Mouse (Mus musculus) left cerebral cortex, adult 6 months (tissue): ENCODE data around the gene Mettl3. TPM values are rescaled to one million over a fixed set of nuclear protein-coding genes. Genes with fewer than 3 reads are reported as not detected.

Experiments used
- long read RNA-seq, 2 experiments: library from polyadenylated mRNA; unstranded; transcript quantifications; one replicate each; pipeline ENCODE4 v2.0.0; 2019 to 2020
- polyA plus RNA-seq: library from polyadenylated mRNA; unstranded; fragments of <200 nt; fragmentation: Nextera tagmentation; gene quantifications from 2 replicates; pipeline ENCODE4 v1.2.3, GENCODE M21; 2021

Mettl3 gene
- polyA plus RNA-seq: 20.1 and 20.4 TPM in 2 replicates
- long read RNA-seq, experiment 1, transcript Mettl3-201 (11 exons, 2,025 nt): major isoform, 72 of 123 reads
- long read RNA-seq, experiment 1, partial matches to known transcripts: 15 of 123 reads
- long read RNA-seq, experiment 1, other reads (novel, unspliced or antisense): 30 of 123 reads
- long read RNA-seq, experiment 2, transcript Mettl3-201 (11 exons, 2,025 nt): major isoform, 25 of 35 reads
- long read RNA-seq, experiment 2, partial matches to known transcripts: 7 of 35 reads
- long read RNA-seq, experiment 2, other reads (novel, unspliced or antisense): 3 of 35 reads

GRCm38 (mm10) chr14:52304644-52305271 is at the start of gene Mettl3:
Gene Mettl3, minus strand, starts transcription at chr14:52305128.

GRCm38 (mm10) chr14:52327910-52328812 is 23.2 kb upstream of the Mettl3 start, which contains the start of gene Sall2:
Gene Sall2, minus strand, starts transcription at chr14:52328762.

GRCm38 (mm10) chr14:52278932-52279746 is 25.8 kb downstream of the Mettl3 start, which contains the start of the genes Tox4 and Rab2b:
Gene Tox4, plus strand, starts transcription at chr14:52279146.
Gene Rab2b, minus strand, starts transcription at chr14:52279545.

DNA sequence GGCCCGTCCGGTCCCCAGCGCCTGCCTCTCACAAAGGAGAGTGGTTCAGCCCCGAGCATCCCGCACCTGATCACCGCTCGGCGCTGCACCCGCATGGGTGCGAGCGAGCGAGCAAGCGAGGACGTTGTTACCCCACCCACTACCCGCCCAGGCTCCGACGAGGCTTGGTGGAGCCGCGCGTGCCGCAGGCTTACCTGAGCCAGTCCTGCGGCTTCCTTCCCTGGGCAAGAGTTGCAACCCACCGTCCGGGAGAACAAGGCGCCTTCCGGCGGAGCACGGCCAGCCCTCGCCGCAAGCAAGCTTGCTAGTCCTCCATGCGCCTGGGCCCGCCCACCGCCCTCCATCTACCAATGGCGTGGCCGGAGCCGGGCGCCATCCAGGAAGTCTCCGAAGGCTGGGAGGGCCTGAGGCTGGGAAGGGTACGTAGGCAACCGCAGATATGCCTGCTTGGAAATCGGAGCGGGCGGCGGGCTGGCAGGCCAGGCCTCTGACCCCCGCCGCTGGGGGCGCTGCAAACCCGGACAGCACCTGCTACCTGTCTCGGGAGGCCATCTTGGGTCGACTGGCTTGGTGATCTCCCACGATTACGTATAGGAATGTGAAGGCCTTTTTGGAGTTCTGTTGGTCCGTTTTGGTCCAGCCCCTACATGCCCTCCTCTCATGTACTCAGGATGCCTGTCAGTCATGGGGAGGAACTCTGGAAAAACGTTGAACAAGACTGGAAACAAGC is 47.3 kb downstream of the Mettl3 start, which contains the start of gene Chd8:
Chd8 (minus strand) TSS at position 297 of the 730 bp plus-strand sequence.

Other genes with a start within 250 kb of the Mettl3 start
- 110 and 146 TPM in 2 replicates for gene Hnrnpc, start 201.1 kb downstream of the Mettl3 start, polyA plus RNA-seq
- 71.6 and 108 TPM in 2 replicates for gene Rpgrip1, start 194.4 kb downstream of the Mettl3 start, polyA plus RNA-seq
- 14.4 and 21.5 TPM in 2 replicates for gene Supt16, start 107.7 kb downstream of the Mettl3 start, polyA plus RNA-seq
- gene Chd8, start 47.3 kb downstream of the Mettl3 start, polyA plus RNA-seq: 2.4 and 8.0 TPM in 2 replicates
- gene Tox4, start 26.0 kb downstream of the Mettl3 start, polyA plus RNA-seq: 31.1 and 41.2 TPM in 2 replicates
- 23.7 and 28.5 TPM in 2 replicates for gene Rab2b, start 25.6 kb downstream of the Mettl3 start, polyA plus RNA-seq
- 4.7 and 7.5 TPM in 2 replicates for gene Sall2, start 23.6 kb upstream of the Mettl3 start, polyA plus RNA-seq
- gene Olfr1513, start 51.3 kb upstream of the Mettl3 start, polyA plus RNA-seq: not detected in 2 replicates
- gene Olfr1512, start 74.0 kb upstream of the Mettl3 start, polyA plus RNA-seq: not detected in 2 replicates
- gene Olfr1511, start 92.3 kb upstream of the Mettl3 start, polyA plus RNA-seq: not detected in 2 replicates
- not detected in 2 replicates for gene Olfr1510, start 109.2 kb upstream of the Mettl3 start, polyA plus RNA-seq
- not detected in 2 replicates for gene Olfr1509, start 137.9 kb upstream of the Mettl3 start, polyA plus RNA-seq
- gene Olfr1508, start 162.4 kb upstream of the Mettl3 start, polyA plus RNA-seq: not detected in 2 replicates
- gene Olfr1507, start 190.6 kb upstream of the Mettl3 start, polyA plus RNA-seq: not detected in 2 replicates